Mouse (Mus musculus): ENCODE measurements around the gene Acad11.

DNA sequence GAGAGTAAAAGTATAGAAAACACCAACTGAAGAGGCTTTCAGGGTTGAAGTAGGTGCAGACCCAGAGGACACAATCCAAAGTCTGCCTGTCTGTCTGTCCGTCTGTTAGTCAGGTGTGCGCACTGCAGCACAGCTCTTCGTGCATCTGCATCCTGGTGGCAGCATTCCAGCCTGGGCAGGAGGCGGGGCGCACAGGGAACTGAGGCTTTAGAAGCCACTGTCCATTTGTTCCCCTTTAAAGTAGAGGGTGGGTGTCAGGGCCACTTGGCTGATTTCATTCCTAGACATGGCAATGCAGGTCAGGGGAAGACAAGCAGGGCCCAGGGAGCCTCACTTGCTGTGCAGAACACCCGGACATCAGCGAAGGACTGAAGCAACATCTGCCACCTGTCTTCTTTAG is 94.1 kb downstream of the Acad11 start:
- TF ChIP-seq GATA1 (IDR thresholded peaks at IDR 0.05; ENCODE audit: low read length) (no peak), TAL1 (IDR thresholded peaks at IDR 0.05; ENCODE audit: low read length) (no peak)

Data from erythroblast, embryonic 14.5 days (primary cell).